Mouse (Mus musculus) embryonic facial prominence, embryonic 15.5 days (tissue): Measurements from ENCODE around the gene Chit1. TPM values are rescaled to one million over a fixed set of nuclear protein-coding genes. Genes with fewer than 3 reads are reported as not detected.

ENCODE experiments used
- ATAC-seq: fragments of 200-750 bp; cut with Nextera tagmentation; 2 replicates; pipeline ENCODE4 v1.8.0; 2017; ENCODE audit warnings: low read depth, moderate TSS enrichment; ENCODE audit not compliant: insufficient number of reproducible peaks, low FRiP score, low TSS enrichment
- H3K27ac ChIP-seq: fragments of 300-500 bp; sonication (generic); replicated peaks from 2 replicates; pipeline ENCODE4 v1.5.1; 2015; ENCODE audit warnings: mild to moderate bottlenecking, inconsistent platforms
- H3K27me3 ChIP-seq: fragments of 300-500 bp; sonication (generic); 2 replicates; pipeline ENCODE4 v1.6.1; 2015; ENCODE audit warnings: inconsistent platforms
- H3K36me3 ChIP-seq: fragments of 300-500 bp; sonication (generic); 2 replicates; pipeline ENCODE4 v1.6.1; 2015; ENCODE audit warnings: mild to moderate bottlenecking, inconsistent platforms
- H3K4me1 ChIP-seq: fragments of 300-500 bp; sonication (generic); 2 replicates; pipeline ENCODE4 v1.6.1; 2015; ENCODE audit warnings: inconsistent platforms
- H3K4me2 ChIP-seq: fragments of 300-500 bp; sonication (generic); replicated peaks from 2 replicates; pipeline ENCODE4 v1.6.1; 2015; ENCODE audit warnings: mild to moderate bottlenecking, inconsistent platforms
- H3K4me3 ChIP-seq: fragments of 300-500 bp; sonication (generic); replicated peaks from 2 replicates; pipeline ENCODE4 v1.5.1; 2015; ENCODE audit warnings: mild to moderate bottlenecking, inconsistent platforms
- H3K9ac ChIP-seq: fragments of 300-500 bp; sonication (generic); 2 replicates; pipeline ENCODE4 v1.6.1; 2015; ENCODE audit warnings: inconsistent platforms
- H3K9me3 ChIP-seq: fragments of 300-500 bp; sonication (generic); replicated peaks from 2 replicates; pipeline ENCODE4 v1.6.1; 2016; ENCODE audit warnings: inconsistent platforms
- WGBS: fragments of 180-500 bp; shearing (Covaris S2); methylation state at CpG from one replicate; pipeline ENCODE4 v1.1.7; 2015; 5-methylcytosine and 5-hydroxymethylcytosine counted together
- polyA plus RNA-seq: library from polyadenylated mRNA; unstranded; fragments of >200 nt; fragmentation: Nextera tagmentation; extraction: Ambion mirVana; gene quantifications from 2 replicates; pipeline ENCODE4 v1.2.1, GENCODE M21; 2015

Gene Chit1
- polyA plus RNA-seq, 1 experiment from 2014 or later, result 0.61 TPM

- no peak overlapping the region for H3K4me3 ChIP-seq
- H3K9me3 ChIP-seq, result no peaks in the 10 kb centered on the region
- H3K4me2 ChIP-seq, result no peak overlapping the region
- no peak for ATAC-seq
- H3K4me1 ChIP-seq, result peaks cover 13% of the 10 kb centered on the region
- no peaks in the 10 kb centered on the region for H3K36me3 ChIP-seq
- H3K9ac ChIP-seq, result no peak overlapping the region
- H3K27me3 ChIP-seq, result no peaks in the 10 kb centered on the region
- H3K27ac ChIP-seq, result peak overlapping the region; percentile 56
- 51% methylated on average over 13 of the region's 13 CpGs for WGBS
Observed at GRCm38 (mm10) chr1:134114730-134115129, 3.7 kb downstream of the Chit1 start.

- Histone ChIP-seq H3K9me3 (no peaks in the 10 kb centered on the region), H3K36me3 (no peaks in the 10 kb centered on the region), H3K4me3 (no peak overlapping the region), H3K4me1 (peaks cover 13% of the 10 kb centered on the region), H3K9ac (no peak overlapping the region), H3K27ac (peak overlapping the region; percentile 56), H3K4me2 (no peak overlapping the region), H3K27me3 (no peaks in the 10 kb centered on the region)
- no peak for ATAC-seq
- WGBS, result 26% methylated on average over 8 of the region's 8 CpGs
Observed at GRCm38 (mm10) chr1:134115424-134115823, 4.4 kb downstream of the Chit1 start.

GRCm38 (mm10) chr1:134117110-134117509 lies 6.1 kb downstream of the Chit1 start:
- no peak overlapping the region for H3K4me3 ChIP-seq

GRCm38 (mm10) chr1:134120179-134120578 lies 9.1 kb downstream of the Chit1 start:
- ATAC-seq, result 0 out of 2 replicates have a peak, but pooled peaks have one; percentile 51
- H3K9me3 ChIP-seq, result no peaks in the 10 kb centered on the region
- no peaks in the 10 kb centered on the region for H3K36me3 ChIP-seq
- no peak overlapping the region for H3K27ac ChIP-seq
- peaks cover 11% of the 10 kb centered on the region for H3K4me1 ChIP-seq
- H3K9ac ChIP-seq, result no peak overlapping the region
- H3K4me2 ChIP-seq, result no peak overlapping the region
- WGBS, result 4% methylated on average over 5 of the region's 5 CpGs
- H3K27me3 ChIP-seq, result no peaks in the 10 kb centered on the region
- no peak overlapping the region for H3K4me3 ChIP-seq

More at GRCm38 (mm10) chr1:134117110-134117509, 6.1 kb downstream of the Chit1 start:
- no peaks in the 10 kb centered on the region for H3K27me3 ChIP-seq
- no peaks in the 10 kb centered on the region for H3K36me3 ChIP-seq
- H3K4me1 ChIP-seq, result peaks cover 13% of the 10 kb centered on the region
- H3K9me3 ChIP-seq, result no peaks in the 10 kb centered on the region
- H3K4me2 ChIP-seq, result no peak overlapping the region
- H3K27ac ChIP-seq, result no peak overlapping the region
- H3K9ac ChIP-seq, result no peak overlapping the region
- WGBS, result 69% methylated on average over 5 of the region's 5 CpGs
- ATAC-seq, result no peak

GRCm38 (mm10) chr1:134122195-134122594 lies 11.2 kb downstream of the Chit1 start:
- H3K4me3 ChIP-seq, result no peak overlapping the region
- no peaks in the 10 kb centered on the region for H3K36me3 ChIP-seq
- H3K9me3 ChIP-seq, result no peaks in the 10 kb centered on the region
- H3K27me3 ChIP-seq, result no peaks in the 10 kb centered on the region
- H3K4me1 ChIP-seq, result no peaks in the 10 kb centered on the region
- H3K27ac ChIP-seq, result no peak overlapping the region
- ATAC-seq, result no peak
- WGBS, result 47% methylated on average over 9 of the region's 9 CpGs
- no peak overlapping the region for H3K4me2 ChIP-seq
- no peak overlapping the region for H3K9ac ChIP-seq

- no peak overlapping the region for H3K27ac ChIP-seq
- no peak for ATAC-seq
- no peaks in the 10 kb centered on the region for H3K27me3 ChIP-seq
- no peak overlapping the region for H3K4me3 ChIP-seq
- 48% methylated on average over 11 of the region's 11 CpGs for WGBS
- H3K9me3 ChIP-seq, result no peaks in the 10 kb centered on the region
- H3K4me1 ChIP-seq, result no peaks in the 10 kb centered on the region
- no peaks in the 10 kb centered on the region for H3K36me3 ChIP-seq
- no peak overlapping the region for H3K9ac ChIP-seq
- no peak overlapping the region for H3K4me2 ChIP-seq
Observed at GRCm38 (mm10) chr1:134133316-134133715, 22.3 kb downstream of the Chit1 start.

GRCm38 (mm10) chr1:134136351-134136750 lies 25.3 kb downstream of the Chit1 start:
- no peaks in the 10 kb centered on the region for H3K36me3 ChIP-seq
- ATAC-seq, result no peak
- WGBS, result 55% methylated on average over 3 of the region's 3 CpGs

GRCm38 (mm10) chr1:134138424-134138823 lies 27.4 kb downstream of the Chit1 start:
- ATAC-seq, result no peak
- 64% methylated on average over 9 of the region's 9 CpGs for WGBS

More at GRCm38 (mm10) chr1:134136351-134136750, 25.3 kb downstream of the Chit1 start:
- H3K9ac ChIP-seq, result no peak overlapping the region
- no peaks in the 10 kb centered on the region for H3K4me1 ChIP-seq
- no peaks in the 10 kb centered on the region for H3K27me3 ChIP-seq
- no peak overlapping the region for H3K4me3 ChIP-seq
- no peak overlapping the region for H3K27ac ChIP-seq
- H3K9me3 ChIP-seq, result no peaks in the 10 kb centered on the region
- H3K4me2 ChIP-seq, result no peak overlapping the region

GRCm38 (mm10) chr1:134142363-134142794 lies 31.3 kb downstream of the Chit1 start:
- Histone ChIP-seq H3K4me1 (0 out of 2 replicates have a peak, but pooled peaks cover 6% of the 10 kb centered on the region), H3K27me3 (no peaks in the 10 kb centered on the region), H3K27ac (no peak overlapping the region), H3K9ac (no peak overlapping the region), H3K9me3 (no peaks in the 10 kb centered on the region), H3K36me3 (no peaks in the 10 kb centered on the region), H3K4me2 (no peak overlapping the region), H3K4me3 (no peak overlapping the region)
- ATAC-seq, result no peak
- 43% methylated on average over 4 of the region's 4 CpGs for WGBS

More at GRCm38 (mm10) chr1:134138424-134138823, 27.4 kb downstream of the Chit1 start:
- Histone ChIP-seq H3K4me2 (no peak overlapping the region), H3K9ac (no peak overlapping the region), H3K9me3 (no peaks in the 10 kb centered on the region), H3K4me3 (no peak overlapping the region), H3K36me3 (no peaks in the 10 kb centered on the region), H3K27me3 (no peaks in the 10 kb centered on the region), H3K4me1 (0 out of 2 replicates have a peak, but pooled peaks cover 6% of the 10 kb centered on the region), H3K27ac (no peak overlapping the region)

GRCm38 (mm10) chr1:134146066-134146465 lies 35.0 kb downstream of the Chit1 start:
- no peak for ATAC-seq
- Histone ChIP-seq H3K36me3 (no peaks in the 10 kb centered on the region), H3K4me2 (no peak overlapping the region), H3K9me3 (no peaks in the 10 kb centered on the region), H3K27me3 (no peaks in the 10 kb centered on the region), H3K27ac (no peak overlapping the region), H3K4me1 (0 out of 2 replicates have a peak, but pooled peaks cover 6% of the 10 kb centered on the region), H3K9ac (no peak overlapping the region), H3K4me3 (no peak overlapping the region)
- WGBS, result 80% methylated on average over 8 of the region's 8 CpGs

GRCm38 (mm10) chr1:134150076-134150475 lies 39.0 kb downstream of the Chit1 start:
- Histone ChIP-seq H3K9me3 (no peaks in the 10 kb centered on the region), H3K4me1 (no peaks in the 10 kb centered on the region), H3K27me3 (no peaks in the 10 kb centered on the region), H3K4me2 (no peak overlapping the region), H3K9ac (no peak overlapping the region), H3K27ac (no peak overlapping the region), H3K4me3 (no peak overlapping the region), H3K36me3 (no peaks in the 10 kb centered on the region)
- WGBS, result 55% methylated on average over 8 of the region's 8 CpGs
- no peak for ATAC-seq

- H3K36me3 ChIP-seq, result no peaks in the 10 kb centered on the region
- H3K27me3 ChIP-seq, result no peaks in the 10 kb centered on the region
- no peak overlapping the region for H3K9ac ChIP-seq
- no peak overlapping the region for H3K4me3 ChIP-seq
- WGBS, result 87% methylated on average over 9 of the region's 9 CpGs
- no peak overlapping the region for H3K4me2 ChIP-seq
- H3K9me3 ChIP-seq, result no peaks in the 10 kb centered on the region
- H3K4me1 ChIP-seq, result no peaks in the 10 kb centered on the region
- H3K27ac ChIP-seq, result no peak overlapping the region
- no peak for ATAC-seq
Observed at GRCm38 (mm10) chr1:134150745-134151144, 39.7 kb downstream of the Chit1 start.
